Mouse (Mus musculus): ENCODE data around the gene LTO1.

The LTO1 gene

GRCm38 (mm10) chr7:144939344-144940002, 24.6 kb downstream of the LTO1 start, which contains the start of gene Ccnd1:
Gene Ccnd1, minus strand, starts transcription at chr7:144939925.
- in situ Hi-C loops (cut with MboI, MseI): loop anchor here (5.0 to 10.0 kb wide), 3 partner anchors 175 to 303 kb away; no protein-coding TSS in a partner anchor

- in situ Hi-C loops (cut with MboI, MseI): no loop called here
Measured at GRCm38 (mm10) chr7:144940003-144940571, 25.2 kb downstream of the LTO1 start.

- in situ Hi-C loops (cut with MboI, MseI): no loop called here
Measured at GRCm38 (mm10) chr7:144940585-144940984, 25.7 kb downstream of the LTO1 start.

GRCm38 (mm10) chr7:144941242-144941831, 26.4 kb downstream of the LTO1 start:
- in situ Hi-C loops (cut with MboI, MseI): no loop called here

- in situ Hi-C loops (cut with MboI, MseI): no loop called here
Measured at GRCm38 (mm10) chr7:144942071-144942743, 27.3 kb downstream of the LTO1 start.

GRCm38 (mm10) chr7:144942744-144943135, 27.8 kb downstream of the LTO1 start:
- in situ Hi-C loops (cut with MboI, MseI): no loop called here

GRCm38 (mm10) chr7:144943254-144943653, 28.4 kb downstream of the LTO1 start:
- in situ Hi-C loops (cut with MboI, MseI): no loop called here

- in situ Hi-C loops (cut with MboI, MseI): no loop called here
Measured at GRCm38 (mm10) chr7:144958509-144959395, 43.9 kb downstream of the LTO1 start.

- in situ Hi-C loops (cut with MboI, MseI): no loop called here
Measured at GRCm38 (mm10) chr7:144963911-144964310, 49.0 kb downstream of the LTO1 start.

GRCm38 (mm10) chr7:144964316-144964715, 49.4 kb downstream of the LTO1 start:
- in situ Hi-C loops (cut with MboI, MseI): no loop called here

GRCm38 (mm10) chr7:144965893-144966292, 51.0 kb downstream of the LTO1 start:
- in situ Hi-C loops (cut with MboI, MseI): no loop called here

- in situ Hi-C loops (cut with MboI, MseI): no loop called here
Measured at GRCm38 (mm10) chr7:144970997-144971768, 56.3 kb downstream of the LTO1 start.

- in situ Hi-C loops (cut with MboI, MseI): no loop called here
Measured at GRCm38 (mm10) chr7:144971769-144972168, 56.9 kb downstream of the LTO1 start.

- in situ Hi-C loops (cut with MboI, MseI): no loop called here
Measured at GRCm38 (mm10) chr7:144973461-144973860, 58.6 kb downstream of the LTO1 start.

- in situ Hi-C loops (cut with MboI, MseI): no loop called here
Measured at GRCm38 (mm10) chr7:144977121-144977520, 62.2 kb downstream of the LTO1 start.

- in situ Hi-C loops (cut with MboI, MseI): no loop called here
Measured at GRCm38 (mm10) chr7:144979814-144980213, 64.9 kb downstream of the LTO1 start.
